Mouse (Mus musculus) liver, embryonic 14.5 days (tissue): ENCODE data around the gene Fas.
A peak's percentile ranks its signal among the peaks of the same experiment; 100 is the strongest.

Source experiments
- CTCF ChIP-seq: IDR thresholded peaks from 2 replicates; pipeline ENCODE4 v1.5.1; 2016; ENCODE audit warnings: antibody characterized with exemption, low read depth, control low read depth
- EP300 ChIP-seq: IDR thresholded peaks from 2 replicates; pipeline ENCODE4 v1.6.1; 2016; ENCODE audit warnings: antibody characterized with exemption, low read depth

GRCm38 (mm10) chr19:34334300-34334699 lies 43.8 kb downstream of the Fas start:
- TF ChIP-seq CTCF (peak; percentile 77), EP300 (no peak)
